Mouse (Mus musculus) spleen, adult 12 weeks (tissue): ENCODE measurements around the gene Gm43552.
"Not testable (repeated sequence)": the region's sequence is repeated elsewhere in the genome, so short reads cannot be mapped to it uniquely, and the experiment has no call there.

Experiments used
- DNase-seq: peaks from one replicate; pipeline ENCODE4 v3.0.0; 2022; ENCODE audit warnings: low spot score

The Gm43552 gene

DNA sequence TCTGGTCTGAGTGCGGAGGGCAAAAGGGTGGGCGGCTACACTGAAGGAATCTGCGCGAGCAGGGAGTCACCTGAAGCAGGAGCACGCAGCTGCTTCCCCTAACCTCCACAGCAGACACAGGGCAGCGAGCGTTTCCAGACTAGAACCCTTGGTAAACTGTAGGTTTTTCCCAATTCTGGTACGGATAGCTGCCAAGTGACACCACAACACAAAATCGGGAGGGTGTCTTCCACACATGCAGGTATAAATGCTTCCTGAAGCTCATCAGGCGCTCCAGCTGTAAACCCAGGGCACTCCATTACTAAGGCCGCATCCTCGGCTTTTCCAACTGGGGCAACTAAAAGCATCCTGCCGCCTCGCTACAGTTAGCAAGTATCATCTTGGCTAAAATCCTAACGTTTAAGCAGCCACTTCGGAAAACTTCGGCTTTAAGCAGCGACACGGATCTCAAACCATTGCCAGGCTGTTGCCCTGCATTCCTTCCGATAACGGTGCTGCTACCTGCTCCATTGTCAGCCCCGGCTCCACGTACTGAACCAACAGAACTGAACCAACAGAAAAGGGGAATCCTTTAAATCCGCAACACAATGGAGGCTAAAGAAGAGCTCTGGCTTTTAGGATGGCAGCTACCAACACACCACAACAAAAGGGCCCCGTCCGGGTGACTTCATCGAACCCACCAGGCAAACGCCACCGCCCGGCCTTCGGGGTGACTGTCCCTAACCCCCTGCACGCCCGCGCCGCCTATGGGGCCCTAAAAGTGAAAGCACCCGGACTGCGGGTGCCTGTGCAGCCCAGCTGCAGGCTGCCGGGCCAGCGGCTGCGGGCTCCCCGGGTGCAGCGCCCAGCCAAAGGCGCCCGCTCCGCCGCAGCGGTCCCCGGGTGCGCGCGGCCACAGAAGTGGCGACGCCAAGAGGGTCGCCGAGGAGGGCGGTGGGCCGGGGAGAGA, 592 bp downstream of the Gm43552 start:
- peak; percentile 69 for DNase-seq

DNA sequence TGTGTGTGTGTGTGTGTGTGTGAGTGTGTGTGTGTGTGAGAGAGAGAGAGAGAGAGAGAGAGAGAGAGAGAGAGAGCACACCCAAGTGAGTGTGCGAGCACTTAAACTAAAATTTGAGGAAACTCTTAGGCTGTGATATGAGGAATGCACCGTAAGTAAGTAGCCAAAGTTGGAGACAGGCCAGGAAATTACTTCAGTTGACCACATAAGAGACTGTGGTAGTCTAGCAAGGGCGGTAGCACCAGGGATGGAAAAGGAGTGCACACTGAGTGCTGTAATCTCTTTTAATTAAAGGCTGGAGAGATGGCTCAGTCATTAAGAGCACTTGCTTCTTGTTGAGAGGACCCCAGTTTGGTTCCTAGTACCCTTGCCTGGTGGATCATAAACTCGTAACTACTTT, 2.8 kb downstream of the Gm43552 start:
- no peak for DNase-seq

GRCm38 (mm10) chr5:65488725-65489124, 3.9 kb downstream of the Gm43552 start:
- DNase-seq = no peak

GRCm38 (mm10) chr5:65487381-65487780, 5.3 kb downstream of the Gm43552 start:
- no peak for DNase-seq

DNA sequence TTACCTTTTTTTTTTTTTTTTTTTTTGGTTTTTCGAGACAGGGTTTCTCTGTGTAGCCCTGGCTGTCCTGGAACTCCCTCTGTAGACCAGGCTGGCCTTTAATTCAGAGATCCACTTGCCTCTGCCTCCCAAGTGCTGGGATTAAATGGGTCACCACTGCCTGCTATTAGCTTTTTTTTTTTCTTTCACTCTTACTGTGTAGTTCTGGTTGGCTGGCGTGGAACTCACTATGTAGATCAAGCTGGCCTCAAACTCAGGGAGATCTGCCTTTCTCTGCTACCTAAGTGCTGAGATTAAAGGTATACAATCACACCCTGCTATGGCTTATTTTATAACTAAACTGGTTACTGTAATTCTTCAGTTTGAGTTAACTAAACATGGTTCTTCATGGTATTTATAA, 6.1 kb downstream of the Gm43552 start:
- no peak for DNase-seq

- DNase-seq = no peak
Observed at GRCm38 (mm10) chr5:65482996-65483395, 9.6 kb downstream of the Gm43552 start.

DNA sequence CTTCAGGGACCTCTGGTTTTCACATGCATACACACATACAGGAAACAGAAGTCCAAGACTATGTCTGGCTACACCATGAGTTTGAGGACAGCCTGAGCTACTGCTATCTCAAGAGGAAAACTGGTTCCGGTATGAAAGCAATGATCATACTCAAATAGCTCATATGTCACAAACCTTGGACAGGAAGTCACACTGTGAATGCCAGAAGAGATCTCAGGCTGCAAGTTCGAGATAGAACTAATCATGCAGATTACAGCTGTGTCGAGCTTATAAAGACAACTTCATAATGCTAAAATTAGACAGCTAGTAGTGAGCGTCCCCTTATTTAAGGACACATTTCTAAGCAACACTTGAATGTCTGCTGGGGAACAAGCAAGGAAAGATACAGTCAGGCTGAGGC, 12.1 kb downstream of the Gm43552 start:
- DNase-seq = no peak

DNA sequence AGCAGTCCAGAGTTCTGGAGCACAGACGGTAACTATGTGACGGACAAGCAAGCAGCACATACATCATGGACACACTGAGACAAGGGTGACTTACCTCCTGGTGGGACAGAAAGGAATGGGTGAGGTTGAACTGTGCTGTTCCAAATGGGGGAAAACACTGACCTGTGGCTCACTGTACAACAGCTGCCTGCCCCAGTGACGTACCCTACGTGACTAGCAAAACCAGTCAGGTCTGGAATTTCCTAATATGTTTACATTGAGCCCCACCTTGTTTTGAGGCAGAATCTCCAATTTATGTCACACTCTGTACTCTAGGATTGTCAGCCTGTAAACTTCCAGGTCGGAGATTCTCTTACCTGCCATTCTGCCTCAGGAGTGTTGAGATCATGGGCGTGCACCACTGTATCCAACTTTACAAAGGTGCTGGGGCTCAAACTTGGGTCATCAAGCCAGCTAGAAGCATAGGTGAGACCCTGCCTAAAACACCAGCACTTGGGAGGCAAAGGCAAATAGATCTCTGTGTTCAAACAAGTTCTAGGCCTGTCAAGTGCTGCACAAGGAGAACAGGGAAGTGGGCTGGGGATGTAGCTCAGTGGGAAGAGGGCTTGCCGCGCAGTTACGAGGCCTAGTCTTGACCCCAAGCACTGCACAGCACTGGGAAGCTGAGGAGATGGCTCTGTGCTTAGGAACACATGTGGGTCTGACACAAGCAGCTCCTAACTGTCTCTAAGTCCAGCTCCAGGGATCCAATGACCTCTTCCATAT, 12.8 kb downstream of the Gm43552 start:
- no peak for DNase-seq

DNA sequence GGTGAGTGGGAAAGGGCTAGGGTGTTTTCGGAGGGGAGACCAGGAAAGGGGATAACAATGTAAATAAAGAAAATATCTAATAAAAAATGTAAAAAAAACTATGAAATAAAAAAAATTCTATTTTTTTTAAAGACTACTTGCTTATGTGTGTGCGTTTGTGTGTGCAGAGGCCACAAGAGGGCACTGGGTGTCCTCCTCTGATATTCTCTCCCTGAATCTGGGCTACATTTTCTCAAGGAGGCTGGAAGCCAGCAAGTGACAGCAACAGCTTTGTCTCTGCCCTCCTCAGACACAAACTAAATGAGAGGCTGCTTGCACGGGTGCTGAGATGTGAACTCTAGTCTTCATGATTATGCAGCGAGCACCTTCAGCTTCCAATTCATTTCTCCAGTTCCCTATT, 14.4 kb downstream of the Gm43552 start:
- DNase-seq = no peak

- not testable (repeated sequence) for DNase-seq
Observed at GRCm38 (mm10) chr5:65476739-65477138, 15.9 kb downstream of the Gm43552 start.

DNA sequence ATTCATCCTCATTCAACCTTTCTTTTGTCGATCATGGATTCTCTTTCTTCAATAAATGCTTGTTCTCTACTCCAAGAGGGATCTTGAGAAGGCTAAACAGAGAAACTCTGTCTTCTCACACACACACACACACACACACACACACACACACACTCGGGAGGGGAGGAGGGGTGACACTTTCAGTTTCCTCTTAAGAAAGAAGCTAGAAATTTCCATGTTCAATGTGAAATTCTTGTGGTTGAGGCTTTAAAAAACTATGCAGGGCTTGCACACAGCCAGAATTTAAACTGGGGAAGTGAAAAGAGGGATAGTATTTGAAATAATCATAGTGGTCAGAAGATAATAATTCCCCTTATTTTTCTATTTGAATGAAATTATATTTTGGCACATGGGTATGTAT, 16.8 kb downstream of the Gm43552 start:
- no peak for DNase-seq

GRCm38 (mm10) chr5:65469766-65470165, 22.9 kb downstream of the Gm43552 start:
- no peak for DNase-seq

- no peak for DNase-seq
Observed at GRCm38 (mm10) chr5:65466911-65467310, 25.7 kb downstream of the Gm43552 start.

- DNase-seq = no peak
Observed at GRCm38 (mm10) chr5:65460361-65460760, 32.3 kb downstream of the Gm43552 start.

DNA sequence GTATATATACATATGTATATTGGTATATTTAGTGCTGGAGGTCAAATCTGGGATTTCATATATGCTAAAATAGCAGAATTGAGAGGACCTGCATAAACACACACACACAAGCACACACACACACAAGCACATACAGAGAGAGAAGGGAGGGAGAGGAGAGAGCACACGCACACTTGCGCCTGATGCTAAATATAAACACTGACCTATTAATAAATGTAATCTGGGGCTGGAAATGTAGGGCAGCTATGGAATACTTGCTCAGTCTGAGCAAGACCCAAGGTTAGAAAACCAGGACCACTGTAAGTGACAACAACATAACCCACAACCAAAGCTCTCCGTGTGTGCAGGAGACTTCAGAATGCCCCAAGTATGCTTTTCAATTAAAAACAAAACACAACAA, 33.2 kb downstream of the Gm43552 start:
- no peak for DNase-seq

DNA sequence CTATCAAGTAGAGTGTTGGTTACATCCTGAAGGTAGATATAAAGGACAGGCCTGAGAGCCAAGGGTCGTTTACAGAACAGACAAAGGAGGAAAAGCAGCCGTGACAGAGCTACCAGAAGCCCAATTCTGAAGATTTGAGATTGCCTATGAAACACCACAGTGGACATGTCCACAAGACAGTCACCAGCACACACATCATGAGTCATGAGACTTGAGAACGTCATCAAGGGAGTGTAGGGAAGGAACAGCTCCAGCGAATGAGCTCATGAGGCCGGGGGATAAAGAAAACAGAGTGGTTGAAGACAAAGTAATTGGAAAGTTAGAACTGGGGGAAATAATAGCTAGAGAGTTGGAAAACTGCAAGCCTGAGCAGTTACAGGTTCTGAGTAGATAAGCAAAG, 34.8 kb downstream of the Gm43552 start:
- no peak for DNase-seq

- no peak for DNase-seq
Observed at GRCm38 (mm10) chr5:65457086-65457827, 35.4 kb downstream of the Gm43552 start.

DNA sequence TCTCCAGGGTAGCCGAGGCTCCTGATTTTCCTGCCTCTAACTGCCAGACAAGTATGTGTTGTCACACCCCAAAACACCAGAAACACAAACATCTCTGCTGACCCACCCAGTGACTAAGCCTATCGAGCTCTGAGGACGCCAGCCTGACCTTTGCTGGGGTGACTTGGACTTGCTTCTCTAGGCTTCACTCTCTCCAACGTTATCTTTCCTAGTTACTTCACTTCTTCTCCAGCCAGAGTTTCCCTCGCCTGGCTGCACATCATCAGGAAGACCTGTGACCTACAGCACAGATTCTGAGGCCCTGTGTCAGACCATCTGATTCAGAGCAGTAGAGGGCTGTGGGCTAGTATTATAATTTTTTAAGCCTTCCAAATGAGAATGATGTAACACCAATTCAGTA, 37.9 kb downstream of the Gm43552 start:
- no peak for DNase-seq

- no peak for DNase-seq
Observed at GRCm38 (mm10) chr5:65448941-65449340, 43.7 kb downstream of the Gm43552 start.

DNA sequence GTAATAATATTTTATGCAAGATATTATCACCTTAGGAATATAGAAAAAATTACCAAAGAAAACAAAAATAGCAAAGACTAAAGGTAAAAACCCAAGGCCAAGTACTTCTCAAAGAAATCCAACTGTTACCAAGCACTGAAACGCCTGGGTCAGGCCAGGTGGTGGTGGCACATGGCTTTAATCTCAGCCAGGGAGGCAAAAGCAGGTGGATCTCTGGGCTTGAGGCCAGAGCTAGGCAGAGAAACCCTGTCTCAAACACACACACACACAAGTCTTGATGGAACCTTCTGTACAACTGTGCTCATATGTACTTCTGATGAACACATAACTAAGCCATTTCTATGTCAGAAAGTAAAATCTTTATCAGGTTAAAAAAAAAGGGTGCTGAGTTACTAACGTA, 44.8 kb downstream of the Gm43552 start:
- DNase-seq = no peak

- DNase-seq = no peak
Observed at GRCm38 (mm10) chr5:65446756-65447155, 45.9 kb downstream of the Gm43552 start.

DNA sequence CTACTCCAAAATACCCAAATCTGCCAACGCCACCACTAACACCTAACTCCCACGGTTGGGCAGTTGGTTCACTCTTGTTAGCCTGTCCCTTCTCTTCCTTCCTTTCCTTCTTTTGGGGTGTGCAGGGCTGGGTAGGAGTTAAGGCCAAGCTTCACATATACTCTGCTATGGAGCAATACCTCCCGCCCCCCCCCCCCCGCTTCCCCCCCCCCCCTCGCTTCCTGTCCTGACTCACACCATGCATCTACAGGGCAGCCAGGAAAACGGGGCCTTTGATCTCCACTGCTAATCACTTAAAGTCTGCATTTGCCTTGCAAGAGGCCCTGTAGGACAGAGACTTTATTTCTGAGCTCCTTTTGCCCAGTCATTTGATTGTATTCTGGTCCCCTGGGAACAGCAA, 47.7 kb downstream of the Gm43552 start:
- no peak for DNase-seq

- DNase-seq = no peak
Observed at GRCm38 (mm10) chr5:65438041-65438440, 54.6 kb downstream of the Gm43552 start.
